Mouse (Mus musculus) cerebellum, adult (tissue): ENCODE data around the gene Cox11.

Source experiments
- ATAC-seq: cut with Nextera tagmentation; 2 replicates; pipeline ENCODE4 v1.9.2; 2017; ENCODE audit warnings: mild to moderate bottlenecking, moderate library complexity, mixed read lengths; ENCODE audit not compliant: insufficient number of reproducible peaks, low FRiP score, low TSS enrichment

The Cox11 gene

DNA sequence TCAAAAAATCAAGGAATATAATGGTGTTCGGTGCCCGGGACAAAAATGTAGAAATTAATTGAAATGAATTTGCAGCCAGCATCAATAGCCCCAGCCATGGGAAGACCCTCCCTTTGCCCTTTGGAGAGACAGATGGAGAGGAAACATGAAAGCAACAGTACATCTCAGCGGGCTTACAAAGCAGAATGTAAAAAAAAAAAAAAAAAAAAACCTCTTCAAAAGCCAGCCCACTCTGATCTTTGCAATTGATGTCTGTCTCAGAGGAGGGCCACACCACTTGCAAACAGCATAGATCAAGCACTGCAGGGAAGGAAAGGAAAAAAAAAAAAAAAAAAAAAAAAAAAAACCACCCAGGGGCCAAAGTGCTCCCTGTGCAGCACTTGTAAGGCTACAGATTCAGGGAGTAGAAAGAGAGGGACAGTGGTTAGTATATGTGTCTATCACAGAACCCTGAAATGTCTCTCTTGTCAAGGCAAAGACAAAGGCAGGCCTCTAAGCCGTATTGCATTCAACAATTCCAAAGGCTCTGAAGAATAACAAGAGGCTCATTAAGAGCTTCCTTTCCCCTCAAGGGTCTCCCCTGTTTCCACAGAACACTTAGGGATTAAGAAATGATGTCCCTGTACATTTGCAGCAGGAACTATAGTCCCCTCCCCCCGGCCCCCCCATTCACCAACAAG lies 25.8 kb downstream of the Cox11 start:
- ATAC-seq: no peak

DNA sequence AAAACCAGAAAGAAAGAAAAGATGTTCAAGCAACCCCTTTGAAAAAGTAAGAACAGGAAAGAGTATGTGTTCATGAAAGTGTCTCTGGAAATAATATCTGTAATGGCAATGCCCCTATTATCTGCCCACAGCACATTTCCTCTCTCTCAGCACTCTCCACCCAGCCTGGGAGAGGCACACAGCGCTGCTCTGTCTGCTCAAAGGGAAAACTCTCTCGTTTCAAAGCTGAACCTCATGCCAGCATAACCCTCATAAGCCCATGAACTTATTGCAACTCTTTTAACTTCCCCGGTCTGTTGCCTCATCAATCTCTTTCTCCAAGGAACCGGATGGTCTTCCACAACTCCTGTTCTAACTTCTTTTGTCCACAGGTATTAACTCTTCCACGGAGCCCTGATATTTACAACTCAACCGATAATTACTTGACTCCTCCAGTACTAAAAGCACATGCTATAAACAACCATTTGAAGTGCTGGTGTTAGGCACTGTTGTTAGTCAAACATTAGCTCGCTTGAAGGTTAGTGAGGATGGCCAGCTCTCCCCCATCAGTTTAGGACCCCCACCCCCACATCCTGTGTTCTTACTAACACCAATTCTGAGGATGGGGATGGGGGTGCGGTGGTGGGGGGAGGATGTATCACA lies 26.5 kb downstream of the Cox11 start:
- ATAC-seq: no peak

DNA sequence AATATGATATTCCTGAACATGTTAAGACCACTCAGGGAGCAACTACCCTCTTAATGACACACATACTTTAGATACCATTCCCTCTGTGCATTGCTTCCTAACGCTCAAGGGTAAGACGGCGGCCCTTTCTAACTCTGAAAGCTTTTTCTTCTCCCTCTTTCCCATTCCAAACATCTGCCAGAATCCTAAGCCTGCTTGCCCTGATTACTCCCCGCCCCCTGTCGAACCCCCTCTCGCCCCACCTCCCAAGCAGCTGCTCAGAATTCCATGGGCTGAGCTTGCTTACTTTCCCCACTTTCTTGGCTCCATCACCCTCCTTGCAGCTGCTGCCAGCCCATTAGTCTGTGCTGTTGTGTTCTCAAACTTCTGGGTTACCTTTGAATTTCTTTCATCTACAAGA lies 27.2 kb downstream of the Cox11 start:
- no peak for ATAC-seq

DNA sequence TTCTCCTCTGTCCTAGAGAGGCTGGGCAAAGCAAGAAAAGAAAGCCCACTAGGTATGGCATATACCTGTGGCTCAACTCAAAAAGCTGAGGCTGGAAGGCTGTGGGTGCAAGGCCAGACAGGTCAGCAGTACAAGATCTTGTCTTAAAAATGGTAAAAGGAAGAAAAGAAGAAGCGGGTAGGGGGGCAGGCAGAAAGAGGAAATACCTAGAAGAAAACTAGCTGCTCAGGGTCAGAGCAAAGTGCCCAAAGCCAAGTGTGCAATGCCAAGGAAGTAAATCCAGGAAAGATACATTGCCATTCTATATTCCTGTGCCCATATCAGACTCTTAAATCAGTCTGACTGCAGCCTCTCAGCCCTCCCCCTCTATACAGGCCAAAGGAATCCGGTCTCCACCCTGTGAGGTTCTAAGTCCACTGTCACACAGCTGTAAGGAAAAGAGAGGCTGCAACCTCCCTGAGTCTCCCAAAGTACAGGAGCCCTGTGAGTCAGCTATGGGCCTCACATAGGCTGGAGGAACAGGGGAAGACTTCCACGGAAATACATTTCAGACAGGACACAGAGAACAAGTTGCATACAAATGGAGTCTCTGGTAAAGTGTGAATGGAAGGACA lies 28.3 kb downstream of the Cox11 start:
- no peak for ATAC-seq

DNA sequence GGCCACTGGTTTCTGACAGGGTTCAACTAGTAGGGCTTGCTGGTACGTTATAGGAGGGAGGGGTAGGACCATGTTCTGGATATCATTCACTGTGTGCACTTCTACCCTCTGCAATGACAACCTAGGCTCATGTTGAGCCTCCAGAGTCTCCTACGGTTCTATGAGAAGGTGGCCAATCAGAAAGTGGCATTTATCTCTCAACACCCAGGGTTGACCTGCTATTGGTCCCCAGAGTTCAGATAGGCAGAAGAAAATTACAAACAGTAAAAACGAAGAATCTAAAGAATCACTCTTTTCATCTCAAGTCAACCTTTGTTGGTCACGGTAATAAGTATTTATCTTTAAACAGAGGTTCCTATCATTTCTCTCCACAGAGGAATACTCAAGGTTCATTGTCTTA lies 28.9 kb downstream of the Cox11 start:
- no peak for ATAC-seq

DNA sequence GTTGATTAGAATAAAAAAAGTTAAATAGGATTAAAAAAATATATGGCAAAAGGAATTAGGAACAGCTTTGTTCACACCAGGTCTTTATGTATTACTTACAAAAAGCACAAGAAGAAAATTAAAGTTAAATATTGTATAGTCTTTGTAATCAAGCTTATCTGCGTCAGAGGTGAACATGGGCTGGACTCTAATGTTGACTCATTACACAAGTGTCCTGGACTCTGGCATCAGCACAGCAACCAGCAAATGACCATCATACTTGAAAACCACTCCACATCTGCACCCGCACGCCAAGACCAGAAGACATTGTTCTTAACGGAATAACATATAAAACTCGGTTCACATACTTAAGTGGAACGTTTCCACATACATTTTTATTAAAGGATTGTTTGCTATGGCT lies 29.4 kb downstream of the Cox11 start:
- ATAC-seq: no peak

DNA sequence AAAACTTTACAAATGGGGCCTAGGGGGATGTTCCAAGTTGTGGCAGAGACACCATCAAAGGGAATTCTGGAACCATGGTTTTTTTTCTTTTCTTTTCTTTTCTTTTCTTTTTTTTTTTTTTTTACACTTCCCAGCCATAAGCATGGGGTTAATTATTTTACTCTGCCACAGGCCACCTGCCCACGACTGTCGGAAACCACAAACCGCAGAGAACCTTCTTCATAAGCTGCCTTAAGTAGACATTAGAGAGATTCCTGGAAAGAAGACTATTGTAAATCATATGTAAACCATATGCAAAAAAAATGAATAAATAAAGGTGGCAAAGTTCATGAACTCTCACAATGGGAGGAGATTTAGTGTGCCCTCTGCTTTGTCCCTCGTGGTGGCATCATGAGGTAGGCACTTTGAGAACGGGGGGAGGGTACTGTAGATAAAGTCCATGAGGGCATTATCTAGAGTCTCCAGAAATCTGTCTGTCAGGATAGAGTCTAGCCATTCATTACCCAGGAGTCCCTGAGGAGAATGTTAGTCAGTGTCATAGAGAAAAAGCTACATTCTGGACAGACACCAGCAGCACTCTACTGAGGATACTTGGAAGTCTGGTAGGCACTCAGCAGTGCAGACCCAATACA lies 37.6 kb downstream of the Cox11 start:
- ATAC-seq: no peak

DNA sequence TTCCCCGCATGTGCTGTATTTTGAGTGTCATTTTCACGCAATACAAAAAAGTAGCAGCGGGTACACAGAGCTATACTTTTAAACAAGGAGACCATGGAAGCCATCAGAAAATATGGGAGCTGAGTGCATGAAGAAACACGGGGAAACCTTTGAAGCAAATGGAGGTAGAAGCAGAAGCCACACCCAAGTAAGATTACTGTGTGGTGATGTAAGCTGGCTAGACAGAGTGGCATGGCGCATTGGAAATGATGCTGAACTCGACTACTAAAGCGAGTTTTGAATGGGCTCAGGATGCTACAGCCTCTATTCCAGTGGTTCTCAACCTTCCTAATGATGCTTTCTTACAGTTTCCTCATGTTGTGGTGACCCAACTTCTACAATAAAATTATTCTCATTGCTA lies 39.1 kb downstream of the Cox11 start:
- ATAC-seq: no peak

DNA sequence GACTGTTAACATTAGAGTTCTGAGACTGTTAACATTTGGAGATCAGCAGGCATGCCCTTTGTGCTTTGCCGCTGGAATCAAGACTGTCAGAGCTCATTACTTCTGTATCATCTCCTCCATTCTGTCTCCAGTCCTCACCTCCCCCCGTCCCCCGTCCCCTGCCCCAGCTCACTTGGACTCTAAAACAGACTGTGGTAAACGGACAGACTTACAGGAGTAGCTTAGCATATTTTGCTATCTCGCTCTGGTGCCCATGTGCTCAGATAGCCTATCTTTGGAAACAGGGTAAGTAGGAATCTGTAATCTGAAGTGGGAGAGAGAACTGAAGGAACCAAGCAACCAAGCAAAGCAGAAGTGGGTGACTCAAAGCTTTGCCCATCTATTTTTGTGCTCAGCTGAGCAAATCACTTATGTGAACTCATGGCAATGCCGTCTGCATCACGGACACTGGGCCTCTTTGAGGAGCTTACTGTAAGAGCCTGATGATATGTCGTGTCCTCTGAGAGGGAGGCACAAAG lies 39.9 kb downstream of the Cox11 start:
- no peak for ATAC-seq

DNA sequence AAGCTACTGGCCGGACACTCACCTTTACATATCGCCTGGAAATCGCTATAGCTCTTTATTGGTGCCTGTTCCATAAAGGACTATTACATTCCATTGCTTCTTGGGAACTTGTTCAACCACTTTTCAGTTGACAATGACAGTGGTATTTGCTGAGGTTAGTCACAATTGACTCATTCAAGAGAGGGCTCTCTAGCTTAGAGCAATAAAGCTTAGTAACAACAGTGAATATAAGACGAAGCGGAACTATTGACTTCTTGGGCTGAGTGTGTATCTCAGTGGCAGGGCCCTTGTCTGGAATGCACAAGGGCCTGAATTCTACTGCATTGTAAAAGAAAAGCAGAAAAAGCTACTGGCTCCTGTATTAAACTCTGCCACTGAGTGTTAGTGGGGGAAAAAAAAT lies 40.6 kb downstream of the Cox11 start:
- ATAC-seq: no peak

DNA sequence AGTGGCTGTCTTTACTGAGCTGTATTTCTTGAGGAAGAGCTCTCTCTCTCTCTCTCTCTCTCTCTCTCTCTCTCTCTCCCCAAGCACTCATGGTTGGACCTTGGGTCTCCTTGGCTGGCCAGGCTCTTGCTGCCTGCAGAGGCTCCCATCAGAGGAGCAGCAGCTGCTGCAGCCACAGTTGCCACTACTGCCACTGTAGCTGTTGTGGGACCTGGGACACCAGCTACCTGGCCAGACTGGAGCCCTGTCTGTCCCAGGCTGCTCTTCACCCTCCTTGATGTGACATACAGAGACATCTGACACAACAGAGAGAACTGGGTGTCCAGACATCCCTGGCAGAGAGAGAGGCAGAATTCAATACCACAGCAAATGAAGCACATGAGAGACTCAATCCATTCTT lies 43.2 kb downstream of the Cox11 start:
- no peak for ATAC-seq

DNA sequence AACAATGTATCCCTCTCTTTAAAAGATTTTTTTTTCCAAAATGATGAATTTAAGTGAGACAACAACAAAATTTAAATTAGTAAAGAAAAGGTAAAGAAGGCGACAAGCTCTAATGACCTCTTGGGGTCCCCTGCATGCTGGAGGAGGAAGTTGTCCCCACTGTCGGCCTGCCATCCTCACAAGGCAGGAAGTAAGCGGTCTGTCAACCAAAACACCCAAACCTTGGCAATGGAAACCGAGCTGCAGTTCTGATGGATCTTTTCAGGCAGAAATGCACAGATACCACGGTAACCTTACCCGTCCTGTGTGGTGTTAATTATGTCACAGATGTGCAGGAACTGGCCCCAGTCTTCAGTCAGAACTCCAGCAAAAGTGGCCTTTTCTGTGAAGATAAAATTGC lies 46.8 kb downstream of the Cox11 start:
- ATAC-seq: no peak

DNA sequence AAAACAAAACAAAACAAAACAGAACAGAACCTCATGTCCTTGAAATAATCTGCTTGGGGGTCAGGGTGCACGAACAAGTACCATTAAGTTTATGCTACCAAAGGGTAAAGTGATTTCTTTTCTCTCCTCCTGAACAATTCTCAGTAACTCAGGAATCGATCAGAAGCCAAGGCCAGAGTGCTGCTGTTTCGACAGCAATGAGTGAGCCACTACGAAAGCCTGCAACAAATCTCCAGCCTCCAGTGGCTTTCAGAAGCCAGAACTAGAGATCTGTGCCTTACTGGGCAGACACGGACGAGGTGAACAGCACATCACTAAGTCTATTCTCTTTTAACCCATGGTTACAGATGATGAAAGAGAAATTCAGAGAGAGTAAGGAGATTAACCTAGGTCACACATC lies 47.2 kb downstream of the Cox11 start:
- no peak for ATAC-seq

DNA sequence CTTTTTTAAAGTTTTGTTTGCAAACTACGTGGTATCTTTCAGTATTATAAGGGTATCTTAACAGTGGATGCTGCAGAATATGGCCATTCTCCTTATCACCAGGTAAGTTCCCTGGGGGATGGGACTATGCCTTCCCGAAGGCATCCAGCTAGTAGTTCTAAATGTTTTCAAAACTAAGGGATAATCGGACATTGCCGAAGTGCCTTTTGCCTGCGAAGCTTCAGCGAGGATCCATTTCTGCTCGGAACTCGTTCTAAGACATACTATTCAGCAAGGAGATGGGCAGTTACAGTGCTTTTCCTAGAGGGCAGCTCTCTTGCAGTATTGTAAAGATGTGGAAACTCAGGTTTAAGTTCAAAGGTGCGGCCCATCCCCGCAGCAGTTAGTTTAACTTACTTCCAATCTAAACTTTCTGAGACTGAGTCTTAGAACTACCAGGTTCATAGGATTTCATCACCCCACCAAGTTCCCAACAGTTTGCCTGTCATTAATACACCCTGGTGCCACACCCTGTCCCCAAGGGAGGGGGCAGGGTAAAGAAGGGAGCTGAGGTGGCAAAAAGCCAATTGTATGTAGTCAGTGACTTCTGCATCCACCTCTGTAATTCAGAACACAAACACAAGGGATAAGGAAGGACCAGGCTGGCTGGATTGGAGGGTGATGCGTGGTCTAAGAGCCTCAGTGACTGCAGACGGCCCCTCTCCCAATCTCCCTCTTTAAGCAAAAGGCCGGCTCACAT lies 48.5 kb downstream of the Cox11 start:
- ATAC-seq: no peak

DNA sequence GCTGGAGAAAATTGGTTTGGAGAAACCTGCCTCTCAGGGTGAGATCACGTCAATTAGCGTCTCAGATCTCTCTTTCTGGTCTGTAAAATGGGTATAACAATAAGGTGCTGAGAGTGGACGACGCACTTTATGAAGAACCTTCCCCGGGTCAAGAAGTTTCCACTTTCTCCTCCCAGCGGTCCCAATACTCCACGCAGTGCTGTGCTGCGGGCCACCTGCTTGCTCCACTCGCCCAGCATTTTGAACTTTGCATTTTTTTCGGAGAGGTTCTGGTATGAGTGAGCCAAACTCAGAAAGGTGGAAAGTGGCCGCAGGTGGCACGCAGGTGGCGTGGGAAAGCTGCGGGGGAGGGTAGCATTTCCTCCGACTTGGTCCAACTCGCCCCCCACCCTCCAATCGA lies 49.1 kb downstream of the Cox11 start:
- ATAC-seq: no peak

DNA sequence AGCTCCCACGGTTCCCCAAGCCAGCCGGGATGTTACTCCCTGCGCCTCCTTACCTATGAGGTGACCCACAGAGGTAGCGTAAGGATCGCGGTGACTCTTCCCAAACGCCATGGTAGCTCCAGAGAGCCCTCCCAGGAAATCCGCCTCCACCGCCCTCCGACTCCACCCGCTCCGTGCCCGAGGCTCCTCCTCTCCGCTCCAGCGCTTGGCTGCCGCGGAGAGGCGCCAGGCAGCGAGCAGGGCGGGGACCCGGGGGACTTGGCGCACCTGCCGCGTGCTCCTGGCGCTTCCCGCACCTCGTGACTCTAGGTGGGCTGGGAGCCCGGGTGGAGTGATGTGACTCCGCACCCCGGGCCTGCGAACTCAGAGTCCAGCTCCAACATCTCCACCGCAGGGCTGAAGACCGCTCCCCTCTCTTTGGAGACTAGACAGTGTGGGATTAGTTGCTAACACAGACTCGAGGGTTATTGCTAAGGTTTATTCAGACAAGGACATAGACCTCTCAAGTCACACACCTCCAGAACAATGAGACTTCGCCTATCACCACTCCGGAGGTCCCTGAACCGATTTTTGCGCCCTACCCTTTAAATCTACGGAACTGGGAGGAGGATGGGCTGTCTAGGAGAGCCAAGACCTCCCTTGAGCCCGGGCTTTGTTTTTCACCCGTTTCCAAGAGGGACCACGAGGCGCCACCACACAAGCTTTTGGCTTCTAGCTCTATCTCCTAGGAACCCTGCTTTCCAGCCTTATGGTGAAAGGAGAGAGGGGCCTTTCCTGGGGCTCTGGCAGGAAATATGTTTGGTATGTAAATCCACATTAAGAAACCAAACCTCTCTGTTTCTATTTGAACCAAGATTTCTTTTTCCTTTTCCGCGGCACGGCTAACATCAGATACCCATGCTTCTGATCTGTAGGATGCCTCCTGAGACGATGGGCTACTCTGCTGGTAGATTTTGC lies 49.8 kb downstream of the Cox11 start, which contains the start of gene Tom1l1:
TSS of gene Tom1l1 (minus strand) at position 907 of the 957 bp plus-strand sequence.
- ATAC-seq: peak; percentile 82

DNA sequence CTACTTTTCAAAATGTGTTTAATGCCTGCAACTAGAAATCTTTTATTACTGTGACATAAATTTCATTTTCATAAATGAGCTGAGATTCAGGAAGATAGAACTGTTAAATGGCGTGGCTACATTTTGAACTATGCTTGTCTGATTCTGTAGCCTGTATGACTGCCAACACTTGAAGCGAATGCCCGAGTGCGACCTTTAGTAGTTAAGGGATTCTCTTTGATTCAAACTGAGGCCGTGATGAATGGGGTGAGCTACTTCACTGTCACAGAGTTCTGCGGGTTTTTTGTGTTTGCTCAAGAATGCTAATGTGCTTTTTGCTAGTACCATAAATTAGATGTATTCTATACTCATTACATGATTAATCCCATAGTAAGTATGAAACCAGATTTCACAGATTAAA lies 52.4 kb downstream of the Cox11 start:
- ATAC-seq: no peak

DNA sequence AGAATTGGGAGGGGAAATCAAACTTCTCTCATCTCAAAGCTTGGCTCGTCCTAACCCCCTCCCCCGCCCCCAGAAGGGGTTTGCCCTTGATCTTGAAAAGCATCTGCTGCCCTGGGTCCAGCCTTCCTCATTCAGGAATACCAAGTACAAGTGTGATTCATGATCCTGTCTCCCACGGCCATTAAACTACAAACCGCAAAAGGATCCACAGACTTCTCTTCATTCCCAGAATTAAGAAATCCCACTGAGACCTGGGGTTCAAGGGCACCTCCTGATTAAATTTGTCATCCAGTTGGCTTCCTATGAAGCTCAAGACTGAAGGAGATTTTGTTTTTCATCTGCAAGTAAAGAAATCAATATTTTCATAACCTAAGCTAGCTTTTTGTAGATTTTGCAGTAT lies 56.2 kb downstream of the Cox11 start:
- ATAC-seq: no peak
